Mouse (Mus musculus) C2C12 (cell line): ENCODE results near the gene Tlcd2.

Experiments used
- CEBPB ChIP-seq: IDR thresholded peaks from one replicate; pipeline ENCODE4 v1.6.1; 2011; ENCODE audit warnings: low read depth, mild to moderate bottlenecking, control low read depth, moderate library complexity
- CTCF ChIP-seq: IDR thresholded peaks from one replicate; pipeline ENCODE4 v1.5.1; 2011; ENCODE audit not compliant: control insufficient read depth, insufficient read depth, insufficient read length
- USF1 ChIP-seq: IDR thresholded peaks from one replicate; pipeline ENCODE4 v1.6.1; 2011; ENCODE audit warnings: low read depth, mild to moderate bottlenecking, control low read depth, moderate library complexity

DNA sequence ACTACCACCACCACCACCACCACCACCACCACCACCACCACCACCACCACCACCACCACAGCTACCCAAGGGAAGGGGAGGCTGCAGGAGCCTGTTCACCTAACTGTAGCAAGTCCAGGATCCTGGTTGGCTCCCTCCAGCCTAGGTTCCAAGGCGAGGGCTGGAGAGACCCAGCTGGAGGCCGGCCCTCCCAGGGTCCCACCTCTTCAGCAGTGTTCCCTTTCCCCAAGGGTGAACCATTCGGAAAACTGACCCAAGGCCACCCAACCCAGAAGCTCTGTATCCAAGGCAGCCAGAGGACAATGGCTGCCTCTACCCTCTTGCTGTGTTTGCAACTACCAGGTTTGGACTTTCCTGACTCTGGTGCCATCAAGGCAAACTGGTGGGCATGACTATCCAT is 21.6 kb upstream of the Tlcd2 start:
- no peak for TF ChIP-seq CTCF
- TF ChIP-seq CEBPB: no peak
- no peak for TF ChIP-seq USF1
